ENCODE assay signal across 17 mouse cellular contexts in genomic region chr17:63361679-63362078, GRCm38 (mm10).
"Had no signal": no experiment of that assay in that cellular context is flagged by ENCODE, and none has a peak within 500 bp of the region (broad histone marks: within the 10 kb centered on the region; RNA-seq: fewer than 3 reads in every experiment).

No protein-coding gene starts in this region.

- H3K9ac ChIP-seq: intestine, embryonic 15.5 days; limb, embryonic 12.5 days; limb, embryonic 15.5 days; lung, embryonic 14.5 days; midbrain, embryonic 15.5 days; neural tube, embryonic 12.5 days; neural tube, embryonic 15.5 days; stomach, embryonic 15.5 days had no signal

- H3K9me3 ChIP-seq: intestine, embryonic 15.5 days; limb, embryonic 12.5 days; limb, embryonic 15.5 days; midbrain, embryonic 15.5 days; neural tube, embryonic 12.5 days; neural tube, embryonic 15.5 days; stomach, embryonic 15.5 days had no signal

- ATAC-seq: intestine, embryonic 15.5 days; lung, postnatal 0 days; midbrain, embryonic 15.5 days had no signal

- H3K4me1 ChIP-seq: neural tube, embryonic 12.5 days had no signal

- H3K4me2 ChIP-seq: intestine, embryonic 15.5 days; limb, embryonic 12.5 days; limb, embryonic 15.5 days; lung, embryonic 14.5 days; midbrain, embryonic 15.5 days; neural tube, embryonic 12.5 days; neural tube, embryonic 15.5 days; stomach, embryonic 15.5 days had no signal

- H3K27me3 ChIP-seq: intestine, embryonic 15.5 days; limb, embryonic 12.5 days; limb, embryonic 15.5 days; midbrain, embryonic 15.5 days; neural tube, embryonic 12.5 days; neural tube, embryonic 15.5 days; stomach, embryonic 15.5 days had no signal

- H3K4me3 ChIP-seq: intestine, embryonic 15.5 days; limb, embryonic 12.5 days; limb, embryonic 15.5 days; midbrain, embryonic 15.5 days; neural tube, embryonic 12.5 days; neural tube, embryonic 15.5 days; stomach, embryonic 15.5 days had no signal

- DNase-seq: kidney, adult 11 months; kidney, postnatal 14 days; kidney, postnatal 4 days; left cerebral cortex, postnatal 4 days; lung, embryonic 14.5 days; right cerebral cortex, adult 18-20 months; right cerebral cortex, postnatal 25 days; spleen, adult 18-20 months had no signal

- H3K36me3 ChIP-seq: intestine, embryonic 15.5 days; limb, embryonic 12.5 days; limb, embryonic 15.5 days; midbrain, embryonic 15.5 days; neural tube, embryonic 12.5 days; neural tube, embryonic 15.5 days; stomach, embryonic 15.5 days had no signal

- H3K27ac ChIP-seq: intestine, embryonic 15.5 days; limb, embryonic 12.5 days; limb, embryonic 15.5 days; macrophage; midbrain, embryonic 15.5 days; neural tube, embryonic 12.5 days; neural tube, embryonic 15.5 days; stomach, embryonic 15.5 days had no signal
